Comparison of ENCODE assay signal across 18 mouse cellular contexts in the genomic region with DNA sequence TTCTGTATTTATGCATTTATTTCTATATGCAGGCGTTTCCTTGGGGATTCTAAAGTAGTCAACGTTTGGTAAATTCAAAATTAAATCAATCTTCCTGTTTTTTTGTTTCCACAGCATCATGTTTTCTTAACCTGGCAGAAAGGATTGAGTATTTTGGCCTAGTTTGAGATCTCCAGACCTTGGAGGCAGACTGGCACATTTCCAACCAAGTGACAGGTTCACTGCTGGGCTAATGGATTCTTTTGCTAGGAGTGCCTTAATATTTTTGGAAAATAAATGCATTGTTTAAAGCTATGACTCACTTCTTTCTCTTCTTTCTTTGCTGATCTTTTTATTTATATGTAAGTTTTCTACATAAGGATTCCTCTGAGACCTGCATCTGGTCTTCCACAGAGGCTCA.
DNase-seq lines count a peak whose midpoint lies in the region; TF ChIP-seq lines count a peak whose summit lies in the region.
"Had no signal": no experiment of that assay in that cellular context is flagged by ENCODE, and none has a peak within 500 bp of the region (broad histone marks: within the 10 kb centered on the region; RNA-seq: fewer than 3 reads in every experiment).

No protein-coding gene starts in this region.

- peak; percentile 7 for DNase-seq in heart, adult 11 months
- no peak for DNase-seq in heart, adult 2 months
- peak; percentile 7 for DNase-seq in liver, adult 2 months (ENCODE audit: extremely low read depth, low read depth, low spot score)
- DNase-seq in liver, result no peak
- DNase-seq in cerebellum, adult 8-10 months, result peak; percentile 69
- DNase-seq in frontal cortex, adult 2 months (ENCODE audit: extremely low spot score in 1 of 2, low spot score in 1 of 2), result no peak
- no peak for DNase-seq in thymus, postnatal 10 days (ENCODE audit: low spot score in 2 of 2)
- no peak for DNase-seq in urinary bladder, postnatal 25 days (ENCODE audit: low spot score)
- DNase-seq: forebrain, postnatal 0 days; gastrocnemius, postnatal 14 days; heart, postnatal 14 days; liver, postnatal 0 days; lung, postnatal 4 days; thymus, postnatal 36 days had no signal

- no peak for TF ChIP-seq CTCF in heart, adult 2 months (IDR thresholded peaks at IDR 0.05)
- TF ChIP-seq CTCF in liver, adult 2 months (IDR thresholded peaks at IDR 0.05; ENCODE audit: low read depth, low read length), result no peak

- H3K36me3 ChIP-seq in heart, adult 2 months (ENCODE audit: control insufficient read depth, insufficient read depth, low read length), result no peaks in the 10 kb centered on the region
- no peaks in the 10 kb centered on the region for H3K36me3 ChIP-seq in liver, adult 2 months (ENCODE audit: control insufficient read depth, insufficient read depth, low read length)
- H3K36me3 ChIP-seq: heart, embryonic 10.5 days; limb, embryonic 13.5 days had no signal

- no peak for TF ChIP-seq POLR2A in heart, adult 2 months (IDR thresholded peaks at IDR 0.05; ENCODE audit: insufficient read depth, low read depth, low read length)
- TF ChIP-seq POLR2A in liver, adult 2 months (IDR thresholded peaks at IDR 0.05; ENCODE audit: extremely low read depth, insufficient read depth, low read length), result no peak

- no peak overlapping the region for H3K27ac ChIP-seq in heart, adult 2 months
- no peak overlapping the region for H3K27ac ChIP-seq in liver, adult 2 months (replicated peaks; ENCODE audit: insufficient read depth, low read depth, low read length)
- H3K27ac ChIP-seq: heart, embryonic 10.5 days; hindbrain, embryonic 15.5 days; limb, embryonic 13.5 days had no signal

- TF ChIP-seq EP300 in heart, adult 2 months (IDR thresholded peaks at IDR 0.05; ENCODE audit: insufficient read depth, low read depth, low read length), result no peak

- WGBS in heart, adult 2 months, result 71% methylated on average over 2 of the region's 2 CpGs
- WGBS in liver, adult 2 months, result 79% methylated on average over 2 of the region's 2 CpGs

- H3K4me1 ChIP-seq in heart, adult 2 months (ENCODE audit: control insufficient read depth, insufficient read depth, low read length), result no peaks in the 10 kb centered on the region
- H3K4me1 ChIP-seq in liver, adult 2 months (ENCODE audit: control insufficient read depth, insufficient read depth, low read length), result no peaks in the 10 kb centered on the region
- H3K4me1 ChIP-seq: hindbrain, embryonic 15.5 days; limb, embryonic 13.5 days had no signal

- intact Hi-C loops in heart, adult 2 months (cut with DNase I), result no loop called here

- no peak overlapping the region for H3K4me3 ChIP-seq in heart, adult 2 months
- no peak overlapping the region for H3K4me3 ChIP-seq in liver, adult 2 months (ENCODE audit: insufficient read depth, low read depth, low read length)
- H3K4me3 ChIP-seq: heart, embryonic 10.5 days; hindbrain, embryonic 15.5 days; limb, embryonic 13.5 days; myocyte had no signal

- no peaks in the 10 kb centered on the region for H3K27me3 ChIP-seq in heart, adult 2 months (ENCODE audit: control insufficient read depth, insufficient read depth, low read length)
- 0 out of 2 replicates have a peak, but pooled peaks cover 2% of the 10 kb centered on the region for H3K27me3 ChIP-seq in liver, adult 2 months (ENCODE audit: control insufficient read depth, insufficient read depth, low read length)
- H3K27me3 ChIP-seq: hindbrain, embryonic 15.5 days; limb, embryonic 13.5 days had no signal

- no peaks in the 10 kb centered on the region for H3K79me2 ChIP-seq in heart, adult 2 months (replicated peaks; ENCODE audit: control insufficient read depth, insufficient read depth, low read length)
- no peaks in the 10 kb centered on the region for H3K79me2 ChIP-seq in liver, adult 2 months (ENCODE audit: control insufficient read depth, insufficient read depth, low read length)

- H3K9ac ChIP-seq in heart, adult 2 months (ENCODE audit: low read depth, low read length), result no peak overlapping the region
- no peak overlapping the region for H3K9ac ChIP-seq in liver, adult 2 months (ENCODE audit: low read depth, low read length)
- H3K9ac ChIP-seq: forebrain, postnatal 0 days; hindbrain, embryonic 15.5 days; limb, embryonic 13.5 days; liver, postnatal 0 days had no signal

Comparison
In these comparisons a context has a peak if more than half of its experiments do, and no peak if none do; other contexts are left out.
1. DNase-seq: peak in heart, adult 11 months (single experiment), liver, adult 2 months (single experiment) and cerebellum, adult 8-10 months (single experiment); none in heart, adult 2 months (0 of 2), liver (single experiment), frontal cortex, adult 2 months (0 of 2), thymus, postnatal 10 days (0 of 2) and urinary bladder, postnatal 25 days (single experiment).